Mouse (Mus musculus) hindbrain, embryonic 16.5 days (tissue): ENCODE data around the gene Cacng3. TPM values are rescaled to one million over a fixed set of nuclear protein-coding genes. Genes with fewer than 3 reads are reported as not detected.

Source experiments
- ATAC-seq: fragments of 200-750 bp; cut with Nextera tagmentation; 2 replicates; pipeline ENCODE4 v1.8.0; 2017; ENCODE audit warnings: moderate TSS enrichment, moderate library complexity
- H3K27ac ChIP-seq: fragments of 300-500 bp; sonication (generic); 2 replicates; pipeline ENCODE4 v1.5.1; 2014; ENCODE audit warnings: low read depth, mild to moderate bottlenecking, control low read depth, low read length, moderate library complexity
- H3K27me3 ChIP-seq: fragments of 300-500 bp; sonication (generic); replicated peaks from 2 replicates; pipeline ENCODE4 v1.6.1; 2014; ENCODE audit warnings: low read length; ENCODE audit not compliant: control insufficient read depth, insufficient read depth
- H3K36me3 ChIP-seq: fragments of 300-500 bp; sonication (generic); 2 replicates; pipeline ENCODE4 v1.6.1; 2014; ENCODE audit warnings: mild to moderate bottlenecking, low read length, moderate library complexity, mixed read lengths; ENCODE audit not compliant: control insufficient read depth, insufficient read depth
- H3K4me1 ChIP-seq: fragments of 300-500 bp; sonication (generic); 2 replicates; pipeline ENCODE4 v1.6.1; 2014; ENCODE audit warnings: low read depth, low read length; ENCODE audit not compliant: control insufficient read depth, insufficient read depth
- H3K4me2 ChIP-seq: fragments of 300-500 bp; sonication (generic); 2 replicates; pipeline ENCODE4 v1.6.1; 2014; ENCODE audit warnings: mild to moderate bottlenecking, low read length, control low read depth, moderate library complexity
- H3K4me3 ChIP-seq: fragments of 300-500 bp; sonication (generic); 2 replicates; pipeline ENCODE4 v1.5.1; 2014; ENCODE audit warnings: mild to moderate bottlenecking, low read length, control low read depth, moderate library complexity
- H3K9ac ChIP-seq: fragments of 300-500 bp; sonication (generic); 2 replicates; pipeline ENCODE4 v1.6.1; 2014; ENCODE audit warnings: low read depth, mild to moderate bottlenecking, control low read depth, low read length, moderate library complexity
- H3K9me3 ChIP-seq: fragments of 300-500 bp; sonication (generic); 2 replicates; pipeline ENCODE4 v1.6.1; 2014; ENCODE audit warnings: mild to moderate bottlenecking, low read length, moderate library complexity; ENCODE audit not compliant: control insufficient read depth
- whole genome bisulfite sequencing: fragments of 180-500 bp; shearing (Covaris S2); extraction: QIAGEN DNeasy Blood & Tissue Kit; methylation state at CpG from one replicate; pipeline ENCODE4 v1.1.7; 2014; 5-methylcytosine and 5-hydroxymethylcytosine counted together
- polyA plus RNA-seq: library from polyadenylated mRNA; unstranded; fragments of >200 nt; fragmentation: Nextera tagmentation; extraction: Ambion mirVana; gene quantifications from 2 replicates; pipeline ENCODE4 v1.2.1, GENCODE M21; 2015

Gene Cacng3
- polyA plus RNA-seq, 1 experiment from 2014 or later = 29.5 TPM

GRCm38 (mm10) chr7:122795140-122795539 lies 124.8 kb downstream of the Cacng3 start:
- WGBS = 87% methylated on average over 6 of the region's 6 CpGs
- ATAC-seq = no peak
- Histone ChIP-seq H3K4me3 (no peak overlapping the region), H3K9ac (no peak overlapping the region), H3K9me3 (no peaks in the 10 kb centered on the region), H3K4me1 (no peaks in the 10 kb centered on the region), H3K27ac (no peak overlapping the region), H3K4me2 (no peak overlapping the region), H3K27me3 (no peaks in the 10 kb centered on the region), H3K36me3 (no peaks in the 10 kb centered on the region)

- 46% methylated on average over 2 of the region's 2 CpGs for WGBS
- peaks cover 5% of the 10 kb centered on the region for H3K4me1 ChIP-seq
- no peak overlapping the region for H3K4me2 ChIP-seq
- no peaks in the 10 kb centered on the region for H3K36me3 ChIP-seq
- no peaks in the 10 kb centered on the region for H3K9me3 ChIP-seq
- no peak overlapping the region for H3K9ac ChIP-seq
- H3K4me3 ChIP-seq = no peak overlapping the region
- ATAC-seq = no peak
- H3K27ac ChIP-seq = no peak overlapping the region
- H3K27me3 ChIP-seq = no peaks in the 10 kb centered on the region
Measured at GRCm38 (mm10) chr7:122800821-122801220, 130.5 kb downstream of the Cacng3 start.

GRCm38 (mm10) chr7:122803839-122804496 lies 133.7 kb downstream of the Cacng3 start:
- peak; percentile 75 for ATAC-seq
- H3K27me3 ChIP-seq = no peaks in the 10 kb centered on the region
- H3K36me3 ChIP-seq = no peaks in the 10 kb centered on the region
- H3K9ac ChIP-seq = no peak overlapping the region
- H3K9me3 ChIP-seq = no peaks in the 10 kb centered on the region
- H3K4me3 ChIP-seq = no peak overlapping the region
- WGBS = 49% methylated on average over 9 of the region's 9 CpGs
- no peak overlapping the region for H3K27ac ChIP-seq
- H3K4me2 ChIP-seq = no peak overlapping the region
- peaks cover 5% of the 10 kb centered on the region for H3K4me1 ChIP-seq

- no peak overlapping the region for H3K9ac ChIP-seq
- H3K27me3 ChIP-seq = no peaks in the 10 kb centered on the region
- no peak overlapping the region for H3K4me3 ChIP-seq
- no peak for ATAC-seq
- no peak overlapping the region for H3K4me2 ChIP-seq
- H3K27ac ChIP-seq = no peak overlapping the region
- peaks cover 5% of the 10 kb centered on the region for H3K4me1 ChIP-seq
- H3K9me3 ChIP-seq = no peaks in the 10 kb centered on the region
- H3K36me3 ChIP-seq = no peaks in the 10 kb centered on the region
- WGBS = 66% methylated on average over 5 of the region's 5 CpGs
Measured at GRCm38 (mm10) chr7:122806531-122806930, 136.2 kb downstream of the Cacng3 start.

GRCm38 (mm10) chr7:122813724-122814123 lies 143.4 kb downstream of the Cacng3 start:
- Histone ChIP-seq H3K9ac (no peak overlapping the region), H3K4me2 (no peak overlapping the region), H3K9me3 (no peaks in the 10 kb centered on the region), H3K4me1 (no peaks in the 10 kb centered on the region), H3K4me3 (no peak overlapping the region), H3K27me3 (no peaks in the 10 kb centered on the region), H3K27ac (no peak overlapping the region), H3K36me3 (no peaks in the 10 kb centered on the region)
- WGBS = 65% methylated on average over 1 of the region's 1 CpGs
- no peak for ATAC-seq

GRCm38 (mm10) chr7:122817565-122817964 lies 147.3 kb downstream of the Cacng3 start:
- WGBS = 92% methylated on average over 7 of the region's 7 CpGs

More at GRCm38 (mm10) chr7:122817565-122817964, 147.3 kb downstream of the Cacng3 start:
- no peaks in the 10 kb centered on the region for H3K9me3 ChIP-seq
- no peak overlapping the region for H3K9ac ChIP-seq
- H3K36me3 ChIP-seq = no peaks in the 10 kb centered on the region
- H3K27me3 ChIP-seq = no peaks in the 10 kb centered on the region
- H3K4me3 ChIP-seq = no peak overlapping the region
- H3K4me2 ChIP-seq = no peak overlapping the region
- H3K27ac ChIP-seq = no peak overlapping the region
- no peaks in the 10 kb centered on the region for H3K4me1 ChIP-seq
- no peak for ATAC-seq
